Mouse (Mus musculus): ENCODE data around the gene Wtap.
"Not testable (repeated sequence)": the region's sequence is repeated elsewhere in the genome, so short reads cannot be mapped to it uniquely, and the experiment has no call there.

The Wtap gene

GRCm38 (mm10) chr17:12963476-12963875 is 30.5 kb downstream of the Wtap start:
- no peak for DNase-seq (ENCODE audit: low read depth, low spot score)

GRCm38 (mm10) chr17:12960331-12960873 is 33.6 kb downstream of the Wtap start, which contains the start of gene Acat2:
Gene Acat2 (minus strand): TSS chr17:12960747.
- DNase-seq (ENCODE audit: low read depth, low spot score): peak; percentile 86

GRCm38 (mm10) chr17:12959377-12959776 is 34.6 kb downstream of the Wtap start:
- not testable (repeated sequence) for DNase-seq (ENCODE audit: low read depth, low spot score)

GRCm38 (mm10) chr17:12956664-12957063 is 37.3 kb downstream of the Wtap start:
- DNase-seq (ENCODE audit: low read depth, low spot score): no peak

- no peak for DNase-seq (ENCODE audit: low read depth, low spot score)
Observed at GRCm38 (mm10) chr17:12949669-12950068, 44.3 kb downstream of the Wtap start.

- DNase-seq (ENCODE audit: low read depth, low spot score): no peak
Observed at GRCm38 (mm10) chr17:12942459-12943162, 51.4 kb downstream of the Wtap start.

GRCm38 (mm10) chr17:12941543-12942260 is 52.3 kb downstream of the Wtap start:
- DNase-seq (ENCODE audit: low read depth, low spot score): no peak

GRCm38 (mm10) chr17:12940151-12940805 is 53.7 kb downstream of the Wtap start, which contains the start of gene Acat3:
Gene Acat3 (minus strand): TSS chr17:12940600.
- DNase-seq (ENCODE audit: low read depth, low spot score): no peak

- not testable (repeated sequence) for DNase-seq (ENCODE audit: low read depth, low spot score)
Observed at GRCm38 (mm10) chr17:12939377-12940148, 54.4 kb downstream of the Wtap start.

GRCm38 (mm10) chr17:12938077-12938476 is 55.9 kb downstream of the Wtap start:
- DNase-seq (ENCODE audit: low read depth, low spot score): no peak

GRCm38 (mm10) chr17:12937412-12937970 is 56.5 kb downstream of the Wtap start:
- no peak for DNase-seq (ENCODE audit: low read depth, low spot score)

GRCm38 (mm10) chr17:12935719-12936118 is 58.2 kb downstream of the Wtap start:
- DNase-seq (ENCODE audit: low read depth, low spot score): no peak

GRCm38 (mm10) chr17:12931576-12931975 is 62.4 kb downstream of the Wtap start:
- DNase-seq (ENCODE audit: low read depth, low spot score): not testable (repeated sequence)

GRCm38 (mm10) chr17:12925703-12926180 is 68.2 kb downstream of the Wtap start:
- no peak for DNase-seq (ENCODE audit: low read depth, low spot score)

GRCm38 (mm10) chr17:12925001-12925400 is 69.0 kb downstream of the Wtap start:
- no peak for DNase-seq (ENCODE audit: low read depth, low spot score)

- no peak for DNase-seq (ENCODE audit: low read depth, low spot score)
Observed at GRCm38 (mm10) chr17:12921073-12921472, 72.9 kb downstream of the Wtap start.

All from WW6 (cell line).